Mouse (Mus musculus) spleen, adult 2 months (tissue): Measurements from ENCODE around the gene 9130213A22Rik.

Experiments
- CTCF ChIP-seq: fragments of 200-500 bp; IDR thresholded peaks from 2 replicates; pipeline ENCODE4 v1.5.1; 2011; ENCODE audit warnings: mild to moderate bottlenecking, inconsistent platforms; ENCODE audit not compliant: insufficient read depth, insufficient read length, insufficient replicate concordance; ENCODE audit errors: extremely low read depth
- POLR2A ChIP-seq: fragments of 200-500 bp; IDR thresholded peaks from 2 replicates; pipeline ENCODE4 v1.6.1; 2011; ENCODE audit warnings: low read depth, low read length, inconsistent platforms

DNA sequence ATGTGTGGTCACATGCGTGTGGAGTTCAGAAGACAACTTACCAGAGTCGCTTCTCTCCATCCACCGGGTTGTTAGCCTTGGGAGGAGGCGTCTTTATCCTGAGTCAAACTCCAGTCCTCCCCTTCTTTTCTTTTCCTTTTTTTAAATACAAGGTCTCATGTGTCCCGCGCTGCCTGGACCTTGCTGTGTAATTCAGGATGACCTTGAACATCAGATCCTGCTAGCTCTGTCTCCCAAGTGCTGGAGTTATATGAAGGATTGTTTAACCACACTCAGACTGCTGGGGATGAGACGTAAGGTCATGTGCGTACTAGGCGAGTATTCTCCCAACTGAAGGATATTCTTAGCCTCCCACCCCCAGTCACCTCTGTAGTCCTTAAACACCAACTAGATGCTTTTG lies 45.1 kb downstream of the 9130213A22Rik start:
- no peak for TF ChIP-seq CTCF
- no peak for TF ChIP-seq POLR2A
